Mouse (Mus musculus) kidney, adult 2 months (tissue): ENCODE results near the gene Dlst. TPM values are rescaled to one million over a fixed set of nuclear protein-coding genes. Genes with fewer than 3 reads are reported as not detected.

Source experiments
- DNase-seq: peaks from one replicate; pipeline ENCODE4 v3.0.0; 2021
- H3K27ac ChIP-seq: fragments of 200-500 bp; 2 replicates; pipeline ENCODE4 v1.5.1; 2012; ENCODE audit warnings: low read depth, low read length, control low read depth, inconsistent platforms; ENCODE audit not compliant: insufficient read depth
- H3K27me3 ChIP-seq: fragments of 200-500 bp; replicated peaks from 2 replicates; pipeline ENCODE4 v1.6.1; 2012; ENCODE audit warnings: mild to moderate bottlenecking, moderate library complexity, low read length, inconsistent platforms; ENCODE audit not compliant: control insufficient read depth, insufficient read depth
- H3K36me3 ChIP-seq: fragments of 200-500 bp; 2 replicates; pipeline ENCODE4 v1.6.1; 2012; ENCODE audit warnings: mild to moderate bottlenecking, moderate library complexity, low read length, inconsistent platforms; ENCODE audit not compliant: control insufficient read depth, insufficient read depth
- H3K4me1 ChIP-seq: fragments of 200-500 bp; 2 replicates; pipeline ENCODE4 v1.6.1; 2011; ENCODE audit warnings: low read length; ENCODE audit not compliant: control insufficient read depth, insufficient read depth
- H3K4me3 ChIP-seq: fragments of 200-500 bp; 2 replicates; pipeline ENCODE4 v1.5.1; 2011; ENCODE audit warnings: mild to moderate bottlenecking, low read depth, low read length, control low read depth; ENCODE audit not compliant: insufficient read depth
- CTCF ChIP-seq: fragments of 200-500 bp; conservative IDR thresholded peaks from 2 replicates; pipeline ENCODE4 v1.5.1; 2011; ENCODE audit warnings: low read depth, mild to moderate bottlenecking, control low read depth, low read length, moderate library complexity, mixed read lengths; ENCODE audit not compliant: insufficient read depth, insufficient read length
- POLR2A ChIP-seq: fragments of 200-500 bp; IDR thresholded peaks from one replicate; pipeline ENCODE4 v1.6.1; 2011; ENCODE audit warnings: low read depth, low read length, control low read depth
- WGBS: fragments of 180-500 bp; shearing (Covaris S2); methylation state at CpG from one replicate; pipeline ENCODE4 v1.1.7; 2018; 5-methylcytosine and 5-hydroxymethylcytosine counted together
- polyA plus RNA-seq: library from polyadenylated mRNA; depleted of rRNA; stranded (reverse); fragments of >200 nt; gene quantifications from 2 replicates; pipeline ENCODE4 v1.2.3, GENCODE M21; 2012

Gene Dlst
- polyA plus RNA-seq, 1 experiment, result 312 TPM

DNA sequence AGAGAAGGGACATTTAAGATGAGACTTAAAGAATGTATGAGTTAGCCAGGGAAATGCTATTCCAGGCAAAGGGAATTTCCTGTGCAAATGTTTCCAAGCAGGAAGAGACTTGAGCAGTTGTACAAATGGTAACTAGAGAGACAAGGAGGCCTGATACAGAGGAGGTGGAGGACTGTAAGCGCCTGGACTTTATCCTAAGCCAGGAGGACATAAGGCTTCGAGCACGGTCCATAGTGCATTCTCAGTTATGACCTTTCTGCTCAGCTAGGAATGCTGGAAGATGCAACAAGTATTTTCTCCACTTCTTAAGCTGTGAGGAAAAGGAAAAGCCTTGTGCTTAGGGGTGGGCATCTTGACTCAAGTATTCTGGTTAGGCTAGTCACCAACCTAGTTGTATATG is 2.7 kb downstream of the Dlst start:
- peak; percentile 83 for DNase-seq
- Histone ChIP-seq H3K4me1 (peaks cover 26% of the 10 kb centered on the region; the same call in 1 of the 2 replicates), H3K27ac (peak overlapping the region; percentile 83), H3K27me3 (no peaks in the 10 kb centered on the region), H3K36me3 (peaks cover 2% of the 10 kb centered on the region), H3K4me3 (no peak overlapping the region)
- TF ChIP-seq POLR2A (no peak), CTCF (no peak)
- 57% methylated on average over 3 of the region's 3 CpGs for WGBS

DNA sequence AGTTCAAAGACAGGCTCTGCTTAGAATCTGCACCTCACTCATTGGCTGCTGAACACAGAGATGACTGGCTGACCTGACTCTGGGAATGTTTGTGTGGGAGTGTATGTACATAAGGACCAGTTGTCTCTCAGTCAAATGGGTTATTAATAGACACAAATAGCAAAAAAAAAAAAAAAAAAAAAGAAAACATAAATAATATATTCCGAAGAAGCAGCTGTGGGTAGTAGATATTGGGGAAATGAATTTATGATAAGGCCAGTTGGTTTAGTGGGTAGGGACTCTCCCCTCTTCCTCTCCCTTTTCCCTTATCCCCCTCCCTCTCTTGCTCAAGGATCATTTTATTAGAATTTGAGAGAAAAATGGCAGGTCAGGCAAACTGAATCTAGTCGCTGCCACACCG is 3.3 kb downstream of the Dlst start:
- peaks cover 5% of the 10 kb centered on the region for H3K36me3 ChIP-seq
- no peak overlapping the region for H3K27ac ChIP-seq
- no peak overlapping the region for H3K4me3 ChIP-seq
- 88% methylated on average over 3 of the region's 3 CpGs for WGBS
- TF ChIP-seq POLR2A (no peak), CTCF (no peak)
- DNase-seq, result no peak
- H3K27me3 ChIP-seq, result no peaks in the 10 kb centered on the region
- peaks cover 26% of the 10 kb centered on the region; the same call in 1 of the 2 replicates for H3K4me1 ChIP-seq

DNA sequence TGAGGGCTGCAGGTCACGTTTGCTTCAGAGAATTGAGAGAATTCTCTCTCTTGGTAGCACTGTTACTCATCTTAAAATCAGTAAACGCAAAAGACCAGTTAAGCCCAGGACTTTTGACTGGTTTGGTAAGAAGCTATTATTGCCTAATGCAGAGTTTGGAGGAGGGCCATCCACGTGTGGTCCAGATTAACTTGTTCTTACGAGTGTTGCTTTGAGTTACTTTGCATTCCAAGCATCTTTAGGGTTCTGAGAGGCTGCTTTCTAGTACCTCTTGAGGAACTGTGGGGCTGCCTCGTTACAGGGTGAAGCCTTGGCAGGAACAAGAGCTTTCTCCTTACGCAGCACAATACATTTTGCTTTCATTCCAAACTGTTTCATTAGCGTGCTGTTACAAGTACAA is 5.0 kb downstream of the Dlst start:
- H3K27me3 ChIP-seq, result no peaks in the 10 kb centered on the region
- H3K27ac ChIP-seq, result no peak overlapping the region
- peaks cover 9% of the 10 kb centered on the region for H3K36me3 ChIP-seq
- H3K4me1 ChIP-seq, result peaks cover 23% of the 10 kb centered on the region; the same call in 1 of the 2 replicates
- WGBS, result 48% methylated on average over 7 of the region's 7 CpGs
- TF ChIP-seq POLR2A (no peak), CTCF (no peak)
- no peak for DNase-seq
- H3K4me3 ChIP-seq, result no peak overlapping the region

DNA sequence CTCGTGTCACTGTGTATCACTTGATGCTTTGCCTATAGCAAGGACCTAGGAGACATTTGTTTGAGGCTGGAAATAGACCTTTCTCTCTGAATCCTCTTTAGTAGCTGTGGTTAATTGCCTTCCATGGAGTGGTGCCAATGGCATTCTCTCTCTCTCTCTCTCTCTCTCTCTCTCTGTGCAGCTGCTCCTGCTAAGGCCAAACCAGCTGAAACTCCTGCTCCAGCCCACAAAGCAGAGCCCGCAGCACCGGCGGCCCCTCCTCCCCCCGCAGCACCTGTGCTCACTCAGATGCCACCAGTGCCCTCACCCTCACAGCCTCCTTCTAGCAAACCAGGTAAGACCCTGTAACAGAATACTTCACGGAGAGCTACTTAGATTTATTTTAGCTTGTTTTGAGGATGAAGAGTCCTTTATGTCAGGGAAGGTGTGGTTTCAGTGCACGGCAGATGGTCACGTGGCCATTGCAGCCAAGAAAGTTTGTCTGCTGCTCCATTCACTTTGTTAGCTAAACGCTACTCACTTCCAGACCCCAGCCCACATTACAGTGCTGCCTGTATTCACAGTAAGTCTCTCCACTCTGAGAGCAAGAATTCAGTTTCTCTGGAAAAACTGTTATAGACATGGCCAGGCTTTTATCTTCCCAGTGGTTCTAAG is 11.3 kb downstream of the Dlst start:
- DNase-seq, result no peak
- WGBS, result 79% methylated on average over 9 of the region's 9 CpGs
- TF ChIP-seq POLR2A (no peak), CTCF (no peak)
- Histone ChIP-seq H3K4me1 (no peaks in the 10 kb centered on the region), H3K27ac (no peak overlapping the region), H3K4me3 (no peak overlapping the region), H3K27me3 (no peaks in the 10 kb centered on the region), H3K36me3 (peaks cover 22% of the 10 kb centered on the region)

DNA sequence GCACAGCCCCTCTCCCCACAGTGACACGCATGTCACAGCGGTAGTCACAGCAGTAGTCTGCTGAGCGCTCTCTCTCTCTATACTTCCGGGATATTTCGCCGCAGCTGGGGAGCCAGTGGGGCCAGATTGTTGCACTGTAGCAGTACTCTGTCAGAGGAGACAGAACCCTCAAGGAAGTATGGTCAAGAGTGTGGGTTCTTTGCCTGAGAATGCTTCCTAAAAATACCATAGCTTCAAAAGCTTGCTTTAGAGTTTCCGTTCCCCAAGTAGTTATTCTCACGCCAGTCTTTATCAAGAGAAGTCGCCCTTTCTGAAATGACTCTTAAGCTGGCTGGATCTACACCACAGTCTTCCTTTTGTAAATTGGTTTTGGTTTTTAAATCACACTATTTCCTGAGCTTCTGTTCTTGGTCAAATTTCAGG is 12.5 kb downstream of the Dlst start:
- Histone ChIP-seq H3K27ac (no peak overlapping the region), H3K36me3 (peaks cover 22% of the 10 kb centered on the region), H3K4me1 (no peaks in the 10 kb centered on the region; the same call in 1 of the 2 replicates), H3K4me3 (no peak overlapping the region), H3K27me3 (no peaks in the 10 kb centered on the region)
- no peak for DNase-seq
- no peak for TF ChIP-seq POLR2A
- WGBS, result 91% methylated on average over 9 of the region's 9 CpGs

DNA sequence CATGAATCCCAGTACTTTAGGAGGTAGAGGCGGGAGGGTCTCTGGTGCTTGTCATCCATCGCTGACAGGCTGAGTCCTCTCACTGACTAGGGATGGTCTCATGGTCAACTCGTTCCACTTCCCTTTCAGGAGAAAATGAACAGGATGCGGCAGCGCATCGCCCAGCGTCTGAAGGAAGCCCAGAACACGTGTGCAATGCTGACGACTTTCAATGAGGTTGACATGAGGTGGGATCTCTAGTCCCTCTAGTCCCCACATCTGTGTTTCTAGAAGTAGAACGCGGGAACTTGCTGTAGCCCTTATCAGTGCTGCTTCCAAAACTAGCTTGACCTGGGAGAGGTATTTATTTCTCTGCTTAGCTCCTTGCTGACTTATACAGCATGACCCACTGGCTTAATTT is 13.0 kb downstream of the Dlst start:
- Histone ChIP-seq H3K4me1 (no peaks in the 10 kb centered on the region; the same call in 1 of the 2 replicates), H3K36me3 (peaks cover 20% of the 10 kb centered on the region), H3K4me3 (no peak overlapping the region), H3K27me3 (no peaks in the 10 kb centered on the region), H3K27ac (no peak overlapping the region)
- DNase-seq, result no peak
- no peak for TF ChIP-seq CTCF
- TF ChIP-seq POLR2A, result no peak
- WGBS, result 88% methylated on average over 11 of the region's 11 CpGs

DNA sequence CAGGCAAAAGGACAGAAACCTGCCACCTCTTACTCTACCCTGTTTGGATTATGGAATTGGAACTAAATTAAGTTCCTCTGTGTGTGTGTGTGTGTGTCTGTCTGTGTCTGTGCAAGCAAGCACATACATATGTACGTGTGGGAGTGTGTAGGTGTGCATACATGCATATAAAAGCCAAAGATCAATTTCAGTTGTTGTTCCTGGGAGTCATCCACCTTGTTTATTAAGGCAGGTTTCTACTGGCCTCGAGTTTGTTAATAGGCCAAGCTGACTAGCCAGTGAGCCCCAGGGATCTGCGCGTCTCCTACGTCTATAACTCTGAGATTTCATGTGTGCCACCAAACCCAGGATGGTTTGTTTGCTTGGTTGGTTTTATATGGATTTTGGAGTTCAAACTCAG is 14.1 kb downstream of the Dlst start:
- no peaks in the 10 kb centered on the region; the same call in 1 of the 2 replicates for H3K4me1 ChIP-seq
- peaks cover 24% of the 10 kb centered on the region for H3K36me3 ChIP-seq
- no peak overlapping the region for H3K27ac ChIP-seq
- 84% methylated on average over 5 of the region's 5 CpGs for WGBS
- TF ChIP-seq CTCF, result no peak
- no peak for TF ChIP-seq POLR2A
- no peak for DNase-seq
- no peaks in the 10 kb centered on the region for H3K27me3 ChIP-seq
- H3K4me3 ChIP-seq, result no peak overlapping the region
